Mouse (Mus musculus): ENCODE data around the gene Atp5b.

GRCm38 (mm10) chr10:128042466-128042865 lies 40.6 kb upstream of the Atp5b start:
- no peak for TF ChIP-seq TAL1 (IDR thresholded peaks at IDR 0.05; ENCODE audit: low read length)
- no peak for TF ChIP-seq GATA1 (IDR thresholded peaks at IDR 0.05; ENCODE audit: low read length)

All from erythroblast, embryonic 14.5 days (primary cell).